Mouse (Mus musculus) kidney, postnatal 10 days (tissue): ENCODE data around the gene Gm17490.

Experiments used
- DNase-seq: peaks from one replicate; pipeline ENCODE4 v3.0.0; 2021; ENCODE audit warnings: mixed read lengths

Gene Gm17490

DNA sequence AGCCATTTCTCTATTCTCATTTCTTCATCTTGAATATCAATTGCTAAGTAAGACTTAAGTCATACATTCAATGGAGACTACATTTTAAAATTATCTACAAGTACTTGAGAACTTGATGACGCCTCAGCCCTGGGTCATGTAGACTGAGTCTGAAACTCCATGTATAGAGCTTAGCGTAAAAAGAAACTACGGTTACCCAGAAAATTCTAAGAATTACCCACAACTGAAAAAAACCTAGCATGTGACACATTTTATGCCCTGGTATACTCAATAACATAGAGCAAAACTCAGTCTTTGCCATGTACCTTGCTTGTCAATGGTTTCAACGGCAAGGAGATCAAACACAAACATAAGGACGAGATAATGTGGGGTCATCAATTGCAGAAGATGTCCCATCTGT lies at the start of gene Gm17490:
Gm17490 (minus strand) TSS at position 375 of the 400 bp plus-strand sequence.
- DNase-seq, result no peak

DNA sequence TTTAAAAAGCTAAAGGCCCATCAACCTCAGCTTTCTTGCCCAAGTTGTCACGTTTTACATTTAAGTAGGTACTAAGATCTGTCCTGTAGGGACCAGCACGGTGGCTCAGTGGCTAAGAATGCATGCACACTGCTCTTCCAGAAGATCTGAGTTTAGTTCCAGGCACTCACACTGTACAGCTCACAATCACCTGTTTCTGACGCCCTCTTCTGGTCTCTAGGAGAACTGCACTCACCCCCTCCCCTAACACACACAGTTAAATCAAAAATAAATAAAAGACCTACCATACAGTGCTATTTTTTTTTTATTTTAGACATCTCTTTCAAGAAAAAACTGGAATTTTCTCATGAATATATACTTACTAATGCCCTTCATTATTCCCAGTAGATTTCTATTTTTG lies 46.1 kb upstream of the Gm17490 start:
- DNase-seq, result no peak

DNA sequence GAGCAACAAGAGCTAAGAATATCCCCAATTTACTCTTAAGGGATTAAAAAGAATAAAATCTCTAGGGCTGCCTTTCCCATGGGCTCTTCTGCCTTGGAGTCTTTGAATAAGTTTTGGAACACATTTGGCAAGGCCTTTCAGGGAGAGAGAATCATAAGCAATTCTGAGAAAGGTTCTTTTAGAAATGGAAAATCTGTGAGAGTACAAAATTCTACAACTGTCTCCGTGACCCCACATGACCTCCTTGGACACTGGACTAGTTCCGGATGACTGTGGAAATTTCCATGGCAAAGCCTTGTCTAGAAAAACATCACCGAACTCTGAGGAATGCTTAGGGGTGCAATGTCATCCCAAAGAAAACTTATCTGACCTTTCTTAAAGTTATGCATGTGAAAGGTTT lies 39.3 kb upstream of the Gm17490 start:
- DNase-seq, result peak; percentile 41

DNA sequence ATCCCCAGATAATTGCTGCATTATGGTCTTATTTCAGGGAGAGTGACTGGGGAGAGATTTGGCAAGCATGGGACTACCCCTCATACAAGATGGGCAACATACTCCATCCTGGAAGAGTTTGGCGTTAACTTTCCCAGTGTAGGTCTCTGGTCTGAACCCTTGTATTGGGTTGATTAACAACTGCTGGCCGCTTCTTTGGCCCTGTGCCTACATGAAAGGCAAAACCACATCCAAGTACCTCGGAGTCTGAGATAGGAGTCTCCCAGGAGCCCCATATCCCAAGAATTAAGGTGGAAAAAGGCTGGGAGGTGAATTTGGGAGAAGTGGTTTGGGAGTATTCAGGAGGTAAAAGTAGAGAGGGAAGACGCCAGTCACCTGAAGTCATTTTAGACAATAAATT lies 38.7 kb upstream of the Gm17490 start:
- peak; percentile 24 for DNase-seq

DNA sequence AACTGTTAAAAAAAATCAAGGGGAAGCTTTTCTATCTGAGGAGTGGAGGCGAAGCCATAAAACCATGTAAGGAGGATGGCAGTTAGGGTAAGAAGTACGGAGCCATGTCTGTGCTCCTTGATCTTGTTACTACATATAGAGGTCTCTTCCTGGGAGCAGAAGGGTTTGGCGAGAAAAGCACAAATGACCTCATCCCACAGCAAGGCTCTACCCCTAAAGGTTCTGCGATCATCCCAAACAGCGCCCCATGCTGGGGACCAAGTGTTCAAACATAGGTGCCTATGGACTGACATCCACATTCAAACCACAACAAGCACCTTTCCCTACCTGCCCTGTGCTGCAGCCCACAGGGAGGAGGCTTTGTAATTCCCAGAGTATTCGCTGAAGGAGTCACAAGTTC lies 38.3 kb upstream of the Gm17490 start:
- DNase-seq, result peak; percentile 63

DNA sequence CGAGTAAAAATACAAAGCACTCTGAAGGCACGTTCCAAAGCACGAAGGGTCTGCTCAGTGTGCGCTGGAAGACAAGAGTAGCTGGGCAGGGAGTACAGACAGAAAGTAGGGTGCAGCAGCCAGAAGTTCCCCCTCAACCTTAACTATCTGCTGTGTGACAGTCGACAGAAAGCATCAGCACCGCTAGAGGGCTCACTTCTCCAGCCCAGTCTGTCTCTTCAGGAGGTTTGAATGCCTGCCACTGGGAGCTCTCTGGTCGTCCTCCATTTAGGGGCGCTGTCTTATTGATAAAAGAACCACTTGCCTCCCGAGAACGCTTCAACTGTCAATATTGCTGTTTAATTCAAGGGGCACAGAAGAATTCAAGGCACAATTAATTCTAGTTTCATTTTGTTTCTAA lies 37.9 kb upstream of the Gm17490 start:
- DNase-seq, result peak; percentile 90

DNA sequence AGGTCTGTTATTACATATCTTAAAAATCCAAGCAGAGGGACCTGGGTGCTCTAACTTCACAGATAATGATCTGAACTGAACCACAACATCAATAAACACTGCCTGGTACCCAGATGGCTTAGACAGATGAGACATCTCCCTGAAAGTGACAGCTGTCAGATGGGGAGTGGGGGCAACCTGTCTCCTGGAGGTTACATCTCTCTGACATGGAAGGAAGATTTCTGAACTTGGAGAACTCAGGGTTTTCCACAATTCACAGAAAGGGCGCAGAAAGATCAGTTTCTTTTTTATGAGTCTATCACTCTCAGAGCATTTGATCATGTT lies 36.8 kb upstream of the Gm17490 start:
- no peak for DNase-seq

DNA sequence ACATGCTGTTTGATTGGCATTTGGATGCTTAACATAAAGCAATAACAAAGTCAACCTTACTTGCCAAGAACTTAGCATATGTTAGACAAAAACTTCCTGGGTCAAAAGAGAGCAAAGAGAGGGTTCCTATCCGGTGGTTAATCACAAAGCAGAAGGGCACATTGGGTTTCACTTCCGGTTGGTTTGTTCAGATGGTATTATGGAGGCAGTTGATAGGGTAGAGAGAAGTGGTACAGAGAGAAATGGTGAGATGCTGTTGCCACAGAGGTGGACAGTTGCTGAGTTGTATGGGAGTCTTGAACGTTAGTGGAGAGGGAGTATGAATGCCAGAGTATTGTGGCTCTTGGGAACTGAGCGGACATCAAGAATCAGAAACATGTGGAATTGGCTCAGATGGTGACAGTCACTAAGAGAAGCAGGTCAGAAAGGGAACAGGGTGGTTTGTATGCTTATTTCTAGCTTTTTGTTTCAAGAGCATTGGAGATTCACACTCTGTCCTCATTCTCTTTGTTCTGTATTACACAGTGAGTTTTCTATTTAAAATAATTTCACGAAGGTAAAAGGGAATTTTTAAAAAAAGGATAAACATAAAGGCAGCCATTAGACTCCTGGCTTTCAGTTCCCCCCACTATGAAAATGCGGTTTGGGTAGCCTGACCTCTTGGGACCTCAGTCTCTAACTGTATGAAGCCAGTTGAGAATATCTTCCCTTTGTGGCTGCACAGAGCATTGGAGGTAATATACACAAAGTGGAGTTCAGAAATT lies 36.3 kb upstream of the Gm17490 start:
- no peak for DNase-seq

DNA sequence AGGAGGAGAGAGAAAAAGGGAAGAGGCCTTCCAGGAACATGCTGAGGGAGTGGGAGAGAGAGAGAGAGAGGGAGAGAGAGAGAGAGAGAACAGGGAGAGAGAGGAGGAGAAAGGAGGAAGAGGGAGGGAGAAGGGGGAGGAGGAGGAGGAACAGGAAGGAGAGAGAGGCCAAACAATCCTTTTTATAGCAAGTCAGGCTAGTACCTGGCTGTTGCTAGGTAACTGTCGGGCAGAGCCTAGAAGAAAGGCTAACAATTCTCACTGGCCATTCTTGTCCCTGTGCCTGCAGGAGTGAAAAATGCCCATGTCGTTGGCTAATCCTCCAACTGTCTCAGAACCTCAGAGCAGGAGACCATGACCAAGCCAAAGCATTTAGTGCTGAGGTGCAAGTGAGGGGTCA lies 33.2 kb upstream of the Gm17490 start:
- no peak for DNase-seq

DNA sequence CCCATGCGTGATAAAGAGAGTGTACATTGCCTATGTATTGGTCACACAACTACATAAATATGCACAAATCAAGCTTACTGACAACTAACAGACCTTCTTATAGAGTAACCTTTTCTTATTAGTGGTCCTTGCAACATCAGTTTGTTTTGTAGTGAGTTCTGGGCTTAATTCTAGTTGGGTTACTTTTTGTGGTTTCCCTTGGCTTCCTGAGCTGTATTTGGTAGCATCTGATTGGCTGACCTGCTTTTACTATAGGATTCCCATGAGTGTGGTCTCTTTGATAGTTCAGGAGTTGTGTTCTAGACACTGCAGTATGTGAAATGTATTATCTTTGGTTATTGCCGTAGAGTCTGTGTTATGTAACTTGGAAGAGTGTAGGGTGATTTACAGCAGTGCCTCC lies 31.5 kb upstream of the Gm17490 start:
- DNase-seq, result no peak

DNA sequence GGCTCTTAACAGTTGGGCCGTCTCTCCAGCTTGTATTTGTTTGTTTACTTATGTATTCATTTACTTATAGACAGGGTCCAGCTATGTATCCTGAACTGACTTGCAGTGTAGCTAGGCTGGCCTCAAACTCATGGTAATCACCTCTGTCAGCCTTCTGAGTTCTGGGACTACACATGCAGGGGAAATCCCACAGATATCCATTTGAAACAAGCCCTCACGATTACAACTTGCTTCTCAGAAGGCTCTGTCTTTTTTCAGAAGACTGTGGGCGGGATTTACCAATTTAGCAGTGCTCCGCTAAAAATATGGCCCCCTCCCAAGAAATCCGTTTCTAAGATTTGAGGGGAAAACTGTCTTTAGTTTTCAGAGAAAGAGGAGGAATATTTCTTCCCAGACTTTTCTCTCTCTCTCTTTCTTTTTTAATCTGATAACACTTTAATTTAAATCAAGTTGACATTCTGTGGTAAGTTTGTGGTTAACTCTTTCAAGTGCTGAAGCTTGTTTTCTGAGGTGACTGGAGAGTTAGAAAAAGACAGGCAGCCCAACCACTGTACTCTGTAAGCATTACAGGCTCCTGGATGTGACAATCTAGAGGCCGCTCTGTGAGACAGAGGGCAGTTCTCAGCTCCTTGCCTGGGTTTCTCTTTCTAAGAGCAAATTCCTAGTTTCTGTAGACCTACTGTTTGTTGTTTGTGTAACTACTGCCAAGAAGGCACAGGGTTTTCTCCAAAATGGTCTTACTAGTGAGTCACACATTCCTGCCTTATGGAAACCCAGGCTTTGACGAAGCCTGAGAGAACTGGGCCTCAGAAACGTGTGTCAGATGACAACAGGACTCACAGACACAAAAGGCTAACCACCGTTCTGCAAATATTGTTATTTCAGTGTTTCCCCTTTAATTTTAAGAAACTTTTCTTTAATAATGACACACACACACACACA lies 29.2 kb upstream of the Gm17490 start:
- DNase-seq, result no peak

DNA sequence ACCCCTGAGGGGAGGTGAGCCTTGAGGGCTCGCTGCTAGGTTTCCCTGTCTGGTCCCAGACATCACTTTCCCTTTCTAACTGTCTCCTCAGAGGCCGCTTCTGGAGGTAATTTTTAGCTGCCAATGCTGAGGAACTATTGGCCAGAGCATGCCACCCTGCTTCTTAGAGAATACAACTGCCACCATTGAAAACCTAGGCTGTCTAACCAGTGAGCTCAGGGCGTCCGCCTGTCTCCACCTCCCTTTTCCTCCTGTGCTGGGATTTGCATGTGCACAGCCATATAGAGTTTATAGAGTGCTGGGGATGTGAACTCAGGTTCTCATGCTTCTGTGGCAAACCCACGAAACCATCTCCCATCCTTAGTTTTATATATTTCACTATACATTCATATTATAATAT lies 27.7 kb upstream of the Gm17490 start:
- DNase-seq, result no peak

DNA sequence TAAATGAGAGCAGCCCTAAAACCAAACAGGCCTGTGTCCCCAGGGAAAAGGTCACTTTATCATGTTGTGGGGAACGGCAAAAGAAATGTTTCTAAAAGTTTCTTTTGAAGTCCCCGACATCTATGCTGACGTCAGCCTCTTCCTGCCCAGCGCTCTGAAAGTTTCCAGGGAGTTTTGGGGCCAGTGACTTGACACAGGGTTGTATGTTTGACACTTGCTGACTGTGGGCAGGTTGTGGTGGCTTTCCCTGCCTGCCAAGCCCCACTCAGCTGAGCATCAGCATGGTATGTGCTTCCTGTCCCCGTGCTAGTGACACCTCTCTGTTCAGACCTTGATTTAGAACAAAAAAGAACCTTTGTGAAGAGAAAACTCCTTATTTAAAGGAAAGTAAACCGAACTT lies 27.3 kb upstream of the Gm17490 start:
- DNase-seq, result no peak

DNA sequence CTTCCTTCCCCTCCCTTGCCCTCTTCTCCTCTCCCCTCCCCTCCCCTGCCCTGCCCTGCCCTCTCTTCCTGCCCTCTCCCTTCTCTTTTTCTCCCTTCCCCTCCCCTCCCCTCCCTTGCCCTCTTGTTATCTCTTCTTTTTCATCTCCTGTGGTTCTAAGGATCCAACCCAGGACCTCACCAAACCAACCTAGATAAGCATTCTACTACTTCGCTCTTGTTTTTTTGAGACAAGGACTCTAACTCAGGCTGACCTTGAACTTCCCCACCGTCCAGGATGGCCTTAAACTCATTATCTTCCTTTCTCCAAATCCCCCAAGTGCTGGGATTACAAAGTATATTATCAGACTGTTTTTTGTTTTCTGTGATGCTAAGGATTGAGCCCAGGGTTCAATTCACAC lies 26.7 kb upstream of the Gm17490 start:
- DNase-seq, result no peak

DNA sequence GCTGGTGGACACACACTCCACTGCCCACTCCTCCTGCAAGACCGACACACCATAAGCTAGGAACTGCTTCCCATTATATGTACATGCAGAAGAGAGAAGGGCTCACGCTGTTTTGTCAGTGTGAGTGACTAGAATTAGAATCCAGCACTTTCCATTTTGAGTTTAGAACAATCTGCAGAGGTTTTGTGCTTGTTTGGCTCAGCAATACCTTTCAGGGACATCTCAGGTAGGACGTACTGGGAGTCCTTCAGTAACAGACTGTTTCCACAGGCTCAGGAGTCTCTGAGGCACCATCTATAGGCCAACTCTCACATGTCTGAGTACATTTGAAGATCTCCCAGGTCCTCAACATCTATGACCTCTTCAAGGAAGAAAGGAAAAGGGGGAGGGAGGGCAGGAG lies 26.1 kb upstream of the Gm17490 start:
- DNase-seq, result no peak

DNA sequence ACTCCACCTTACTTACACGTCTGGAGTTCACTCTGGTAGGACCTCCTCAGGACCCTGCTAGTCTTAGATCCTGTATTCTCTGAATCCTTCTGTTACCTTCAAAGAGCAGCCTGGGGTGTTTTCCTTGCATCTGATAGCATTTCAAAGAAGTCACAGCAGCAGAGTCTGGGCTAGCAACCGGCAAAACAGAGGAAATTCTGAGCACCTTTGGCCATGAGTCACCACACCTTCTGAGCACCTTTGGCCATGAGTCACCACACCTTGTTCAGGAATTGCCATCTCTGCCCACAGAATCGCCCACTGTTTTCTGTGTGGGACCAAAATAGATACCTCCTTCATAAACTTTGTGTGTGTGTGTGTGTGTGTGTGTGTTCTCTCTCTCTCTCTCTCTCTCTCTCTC lies 25.4 kb upstream of the Gm17490 start:
- DNase-seq, result no peak

DNA sequence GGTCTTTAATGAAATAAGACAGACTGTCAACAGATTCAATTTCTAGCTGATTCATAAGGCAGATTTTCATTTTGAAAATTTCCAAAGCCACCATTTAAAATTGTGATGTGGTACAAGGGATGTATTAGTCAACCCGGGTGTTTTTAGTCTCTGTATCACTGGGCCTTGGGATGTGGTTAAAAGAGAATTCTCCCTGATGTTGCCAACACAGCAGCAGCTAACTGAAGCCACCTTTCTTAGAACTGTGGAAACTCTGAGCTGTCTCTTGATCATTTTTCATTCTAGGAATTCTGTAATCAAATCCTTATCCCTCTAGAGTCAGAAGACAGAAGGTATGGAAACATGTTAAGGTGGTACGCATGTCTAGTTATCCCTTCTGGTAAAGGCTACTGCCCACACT lies 19.2 kb upstream of the Gm17490 start:
- DNase-seq, result no peak

DNA sequence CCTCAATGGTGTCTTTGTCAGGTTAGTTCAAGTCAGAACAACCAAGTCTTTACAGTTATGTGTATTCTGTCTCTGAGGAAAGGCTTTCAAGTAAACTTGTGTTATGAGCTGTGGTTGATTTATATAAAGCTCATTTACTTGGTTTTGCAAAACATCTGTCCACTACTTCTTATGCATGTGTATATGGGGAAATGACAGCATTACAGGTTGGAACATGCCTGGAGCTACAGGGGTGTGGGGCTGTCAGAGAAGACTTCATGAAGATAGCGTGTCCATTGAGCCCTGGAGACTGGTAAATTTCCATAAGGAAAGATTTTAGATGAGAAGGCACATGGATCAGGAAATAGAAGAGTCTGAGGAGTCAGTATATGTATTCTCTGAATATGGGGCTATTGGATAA lies 18.0 kb upstream of the Gm17490 start:
- DNase-seq, result no peak

DNA sequence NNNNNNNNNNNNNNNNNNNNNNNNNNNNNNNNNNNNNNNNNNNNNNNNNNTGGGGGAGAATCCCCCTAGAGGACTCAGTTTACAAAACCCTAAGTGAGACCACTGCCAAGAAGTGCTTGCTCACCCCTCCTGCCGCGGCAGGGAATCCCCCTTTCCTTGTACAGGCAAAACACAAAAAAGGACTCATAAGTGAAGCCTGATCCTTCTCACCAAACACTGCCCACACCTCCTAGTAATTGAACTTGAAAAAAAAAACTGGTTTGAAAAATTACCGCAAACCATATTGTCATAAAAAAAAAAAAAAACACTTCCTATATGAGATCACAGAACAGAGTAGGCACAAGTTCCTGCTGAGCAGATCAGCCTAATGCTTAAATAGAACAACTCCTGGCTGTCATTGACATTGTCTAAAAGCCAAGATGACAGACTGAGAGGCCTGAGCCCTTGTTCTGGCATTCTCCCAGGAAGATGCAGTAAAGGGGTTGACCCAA lies 16.4 kb upstream of the Gm17490 start, which contains the start of gene Il2ra:
Il2ra (plus strand) TSS at position 357 of the 491 bp plus-strand sequence.
- DNase-seq, result no peak

DNA sequence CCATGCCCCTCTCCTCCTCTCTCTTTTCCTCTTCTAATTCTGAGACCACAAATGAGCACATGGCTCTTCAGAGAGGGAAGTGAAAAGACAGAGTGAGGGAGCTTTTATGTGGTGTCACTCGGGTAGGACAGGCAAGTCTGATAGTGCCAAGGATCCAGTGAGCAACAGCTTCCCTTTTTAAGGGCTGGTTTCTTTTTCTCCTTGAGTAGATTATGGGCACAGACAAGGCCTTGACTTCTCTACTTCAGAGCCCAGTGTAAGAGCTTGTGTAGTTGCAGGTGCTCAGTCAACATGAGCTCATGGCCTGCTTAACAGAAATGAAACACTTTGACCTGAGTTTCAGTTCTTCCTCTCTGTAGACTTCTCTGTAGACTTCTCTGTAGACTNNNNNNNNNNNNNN lies 11.1 kb upstream of the Gm17490 start:
- DNase-seq, result no peak

DNA sequence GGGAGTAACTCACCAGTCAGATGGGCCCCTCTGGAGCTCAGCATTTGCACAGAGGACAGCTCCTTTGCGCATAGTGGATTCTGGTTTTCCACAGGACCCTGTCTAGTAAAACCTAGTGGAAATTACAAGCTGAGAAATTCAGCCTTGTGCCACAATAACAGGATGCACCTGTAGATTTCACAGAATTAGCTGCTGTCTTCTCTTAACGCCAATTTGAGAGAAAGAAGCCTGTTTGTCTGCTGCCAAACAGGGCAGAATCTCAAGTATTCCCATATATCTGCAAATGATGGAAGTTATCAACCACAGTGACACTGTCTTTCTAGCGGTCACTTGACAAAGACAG lies 10.0 kb upstream of the Gm17490 start:
- DNase-seq, result no peak

DNA sequence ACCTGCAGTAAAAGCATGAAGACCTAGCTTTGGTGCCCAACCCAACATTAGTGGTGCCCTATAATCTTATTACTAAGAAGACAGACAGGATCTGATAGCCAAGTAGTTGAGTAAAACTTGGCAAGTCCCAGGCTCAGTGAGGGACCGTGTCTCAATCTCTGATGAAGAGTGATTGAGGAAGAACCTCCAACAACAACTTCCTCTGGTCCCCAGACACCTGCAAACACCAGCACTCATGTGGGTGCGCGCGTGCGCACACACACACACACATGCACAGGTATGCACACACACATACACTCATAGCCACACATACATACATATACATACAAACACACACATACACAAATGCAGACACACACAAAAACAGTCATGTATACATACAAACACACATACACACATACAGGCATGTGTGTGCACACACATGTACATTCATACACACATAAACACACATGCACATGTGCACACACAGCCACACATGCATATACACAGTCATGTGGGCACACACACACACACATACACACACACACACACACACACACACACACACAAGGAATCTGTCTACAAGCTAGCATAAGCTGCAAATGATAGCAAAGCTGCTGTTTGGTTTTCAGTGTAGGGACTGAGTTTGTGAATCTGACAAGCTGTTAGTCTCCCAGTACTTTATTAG lies 9.5 kb upstream of the Gm17490 start:
- no peak for DNase-seq

DNA sequence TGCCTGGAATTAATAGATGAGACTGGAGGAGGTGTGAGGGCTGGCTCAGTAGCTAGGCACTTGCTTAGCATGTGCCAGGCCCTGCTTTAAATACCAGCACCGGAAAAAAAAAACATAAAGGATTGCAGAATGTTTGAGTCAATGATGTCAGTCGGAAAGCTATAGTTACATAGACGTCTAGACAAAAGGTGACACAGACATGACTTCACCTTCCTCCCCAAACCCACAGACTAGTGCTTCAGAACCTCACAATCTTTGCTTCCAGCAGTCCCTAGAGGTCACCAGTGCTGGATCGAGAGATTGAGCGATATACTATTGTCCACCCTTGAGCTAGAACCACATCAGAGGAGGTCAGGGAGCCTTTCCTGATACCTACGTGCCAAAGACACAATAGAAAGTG lies 9.0 kb upstream of the Gm17490 start:
- DNase-seq, result no peak

DNA sequence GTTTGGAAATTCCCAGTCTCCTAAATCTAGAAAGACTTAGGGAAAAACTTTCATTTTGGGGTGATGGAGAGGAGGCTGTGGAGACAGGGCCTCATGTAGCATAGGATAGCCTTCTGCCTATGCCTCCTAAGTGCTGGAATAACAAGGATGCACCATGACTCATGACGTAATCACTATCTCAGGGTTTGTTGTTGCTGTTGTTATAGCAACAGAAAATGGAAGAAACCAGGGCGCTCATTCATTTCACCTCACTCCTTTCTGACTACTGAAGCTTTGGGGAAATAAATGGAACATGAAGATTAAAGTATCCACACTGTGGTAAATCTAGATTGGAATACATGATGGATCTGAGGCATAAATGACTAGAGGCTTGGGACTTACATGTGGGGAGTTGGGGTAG lies 2.3 kb downstream of the Gm17490 start:
- no peak for DNase-seq
